Comparison of ENCODE assay signal across 8 mouse cellular contexts in genomic region chr1:74713099-74713858, GRCm38 (mm10). TPM values are rescaled to one million over a fixed set of nuclear protein-coding genes. Genes with fewer than 3 reads are reported as not detected.
DNase-seq lines count a peak whose midpoint lies in the region; ATAC-seq and TF ChIP-seq lines count a peak whose summit lies in the region.

Gene Cyp27a1 (plus strand): TSS chr1:74713574.

- no peak for TF ChIP-seq CTCF in E14TG2a.4 (conservative IDR thresholded peaks at IDR 0.05; ENCODE audit: low read length)
- no peak for TF ChIP-seq CTCF in bone marrow macrophage, adult 2 months (IDR thresholded peaks at IDR 0.05; ENCODE audit: low read depth, low read length)
- peak; percentile 23; the same call in 1 of the 2 replicates for TF ChIP-seq CTCF in heart, postnatal 0 days (IDR thresholded peaks at IDR 0.05; ENCODE audit: low read depth)
- no peak for TF ChIP-seq CTCF in lung, adult 2 months (IDR thresholded peaks at IDR 0.05; ENCODE audit: insufficient read depth, low read length)

- H3K27me3 ChIP-seq in E14TG2a.4 (ENCODE audit: insufficient read depth, low read length), result peaks cover 29% of the 10 kb centered on the region
- peaks cover 20% of the 10 kb centered on the region; the same call in 1 of the 2 replicates for H3K27me3 ChIP-seq in forebrain, embryonic 13.5 days
- H3K27me3 ChIP-seq in heart, postnatal 0 days (ENCODE audit: control insufficient read depth, insufficient read depth, low read length), result no peaks in the 10 kb centered on the region
- peaks cover 14% of the 10 kb centered on the region; the same call in 1 of the 2 replicates for H3K27me3 ChIP-seq in neural tube, embryonic 13.5 days

- H3K4me2 ChIP-seq in forebrain, embryonic 13.5 days, result peak within 1 kb of the TSS; percentile 83
- peak within 1 kb of the TSS; percentile 84 for H3K4me2 ChIP-seq in heart, postnatal 0 days (ENCODE audit: low read depth, low read length)
- peak within 1 kb of the TSS; percentile 91 for H3K4me2 ChIP-seq in neural tube, embryonic 13.5 days

- H3K9me3 ChIP-seq in E14TG2a.4 (ENCODE audit: low read length), result no peaks in the 10 kb centered on the region
- H3K9me3 ChIP-seq in forebrain, embryonic 13.5 days (replicated peaks), result no peaks in the 10 kb centered on the region
- no peaks in the 10 kb centered on the region for H3K9me3 ChIP-seq in heart, postnatal 0 days (replicated peaks; ENCODE audit: control insufficient read depth, low read length)
- no peaks in the 10 kb centered on the region for H3K9me3 ChIP-seq in neural tube, embryonic 13.5 days

- peak within 1 kb of the TSS; percentile 65 for H3K9ac ChIP-seq in forebrain, embryonic 13.5 days
- H3K9ac ChIP-seq in heart, postnatal 0 days (replicated peaks; ENCODE audit: low read depth, low read length), result peak within 1 kb of the TSS; percentile 71
- H3K9ac ChIP-seq in neural tube, embryonic 13.5 days, result peak within 1 kb of the TSS; percentile 71

- DNase-seq in heart, postnatal 0 days (ENCODE audit: low spot score), result peak; percentile 70
- peak; percentile 71 for DNase-seq in kidney, postnatal 14 days
- DNase-seq in lung, adult 2 months, result peak; percentile 53
- DNase-seq in urinary bladder, postnatal 4 days (ENCODE audit: low spot score in 2 of 2), result peak; percentile 64 to 69

- H3K4me3 ChIP-seq in E14TG2a.4 (replicated peaks; ENCODE audit: low read length), result peak within 1 kb of the TSS; percentile 81
- H3K4me3 ChIP-seq in bone marrow macrophage, adult 2 months (ENCODE audit: insufficient read depth, low read length), result peak within 1 kb of the TSS; percentile 89
- H3K4me3 ChIP-seq in forebrain, embryonic 13.5 days, result peak within 1 kb of the TSS; percentile 45
- H3K4me3 ChIP-seq in heart, postnatal 0 days (ENCODE audit: low read depth, low read length), result peak within 1 kb of the TSS; percentile 63
- peak within 1 kb of the TSS; percentile 38 for H3K4me3 ChIP-seq in lung, adult 2 months (replicated peaks; ENCODE audit: extremely low read depth, low read depth, low read length)
- H3K4me3 ChIP-seq in neural tube, embryonic 13.5 days, result peak within 1 kb of the TSS; percentile 45

- peaks cover 17% of the 10 kb centered on the region for H3K4me1 ChIP-seq in E14TG2a.4 (replicated peaks; ENCODE audit: low read depth, low read length)
- peaks cover 18% of the 10 kb centered on the region for H3K4me1 ChIP-seq in bone marrow macrophage, adult 2 months (ENCODE audit: control insufficient read depth, insufficient read depth, low read length)
- peaks cover 8% of the 10 kb centered on the region for H3K4me1 ChIP-seq in forebrain, embryonic 13.5 days
- peaks cover 5% of the 10 kb centered on the region; the same call in 1 of the 2 replicates for H3K4me1 ChIP-seq in heart, postnatal 0 days (ENCODE audit: control insufficient read depth, insufficient read depth)
- no peaks in the 10 kb centered on the region for H3K4me1 ChIP-seq in lung, adult 2 months (ENCODE audit: control insufficient read depth, insufficient read depth, low read length)
- peaks cover 15% of the 10 kb centered on the region for H3K4me1 ChIP-seq in neural tube, embryonic 13.5 days (replicated peaks)

- no peaks in the 10 kb centered on the region for H3K36me3 ChIP-seq in E14TG2a.4 (ENCODE audit: insufficient read depth, low read length)
- H3K36me3 ChIP-seq in forebrain, embryonic 13.5 days (ENCODE audit: poor library complexity, severe bottlenecking), result no peaks in the 10 kb centered on the region
- no peaks in the 10 kb centered on the region for H3K36me3 ChIP-seq in heart, postnatal 0 days (replicated peaks; ENCODE audit: control insufficient read depth, insufficient read depth, low read length)
- no peaks in the 10 kb centered on the region for H3K36me3 ChIP-seq in neural tube, embryonic 13.5 days

- H3K27ac ChIP-seq in bone marrow macrophage, adult 2 months (ENCODE audit: insufficient read depth, low read depth, low read length), result peak within 1 kb of the TSS; percentile 100
- no peak within 1 kb of the TSS for H3K27ac ChIP-seq in forebrain, embryonic 13.5 days
- H3K27ac ChIP-seq in heart, postnatal 0 days (ENCODE audit: low read depth), result peak within 1 kb of the TSS; percentile 75
- H3K27ac ChIP-seq in neural tube, embryonic 13.5 days (replicated peaks), result no peak within 1 kb of the TSS

- 3% methylated on average over 35 of the region's 35 CpGs for WGBS in forebrain, embryonic 13.5 days
- 2% methylated on average over 35 of the region's 35 CpGs for WGBS in heart, postnatal 0 days
- 5% methylated on average over 35 of the region's 35 CpGs for WGBS in lung, adult 2 months
- WGBS in neural tube, embryonic 13.5 days, result 3% methylated on average over 35 of the region's 35 CpGs

- TF ChIP-seq POLR2A in bone marrow macrophage, adult 2 months (IDR thresholded peaks at IDR 0.05; ENCODE audit: borderline replicate concordance, low read depth, low read length), result no peak; the same call in 1 of the 2 replicates
- TF ChIP-seq POLR2A in lung, adult 2 months (IDR thresholded peaks at IDR 0.05; ENCODE audit: borderline replicate concordance, extremely low read depth, low read depth, low read length), result peak; percentile 76; the same call in 1 of the 2 replicates

- TF ChIP-seq EP300 in heart, postnatal 0 days (IDR thresholded peaks at IDR 0.05; ENCODE audit: low read depth), result no peak

- ATAC-seq in forebrain, embryonic 13.5 days, result peak; percentile 38; the same call in 1 of the 2 replicates
- ATAC-seq in heart, postnatal 0 days (ENCODE audit: insufficient read depth, low read depth), result peak; percentile 86
- ATAC-seq in neural tube, embryonic 13.5 days (ENCODE audit: low read depth), result no peak

RNA-seq across cellular contexts. Expression of gene Cyp27a1, which starts in this region (rescaled TPM):
- 165 and 189 TPM in 2 replicates for polyA plus RNA-seq in bone marrow macrophage, adult 2 months (2012; ENCODE audit: insufficient read depth, insufficient read length, missing spikeins)
- 0.81 and 1.4 TPM in 2 replicates for polyA plus RNA-seq in forebrain, embryonic 13.5 days (2015; fragmentation: Nextera tagmentation; extraction: Ambion mirVana)
- 6.7 and 13.5 TPM in 2 replicates for total RNA-seq in heart, postnatal 0 days (2014; rRNA removed; ENCODE audit: low replicate concordance)
- polyA plus RNA-seq in heart, postnatal 0 days (2015; fragmentation: Nextera tagmentation; extraction: Ambion mirVana), result 10.5 and 11.9 TPM in 2 replicates
- polyA plus RNA-seq in lung, adult 2 months (2012; rRNA removed), result 16.9 and 25.4 TPM in 2 replicates
- polyA plus RNA-seq in neural tube, embryonic 13.5 days (2015; fragmentation: Nextera tagmentation; extraction: Ambion mirVana), result 2.9 and 4.0 TPM in 2 replicates

Comparison
In these comparisons a context has a peak if more than half of its experiments do, and no peak if none do; other contexts are left out.
1. H3K4me3 ChIP-seq: peak in every context shown above with its lines; median percentile 89 in bone marrow macrophage, adult 2 months; 81 in E14TG2a.4; 63 in heart, postnatal 0 days; 45 in forebrain, embryonic 13.5 days; 45 in neural tube, embryonic 13.5 days; 38 in lung, adult 2 months.
2. H3K27ac ChIP-seq: peak in bone marrow macrophage, adult 2 months (single experiment) and heart, postnatal 0 days (single experiment); none in forebrain, embryonic 13.5 days (single experiment) and neural tube, embryonic 13.5 days (single experiment).
3. Peak in every context shown above with its lines, with median percentiles within 50 percentile points of each other: H3K4me2 ChIP-seq, H3K9ac ChIP-seq and DNase-seq.